Mouse (Mus musculus): Measurements from ENCODE around the gene Tmem253. TPM values are rescaled to one million over a fixed set of nuclear protein-coding genes. Genes with fewer than 3 reads are reported as not detected.
"Not testable (repeated sequence)": the region's sequence is repeated elsewhere in the genome, so short reads cannot be mapped to it uniquely, and the experiment has no call there.

Tmem253 gene
- total RNA-seq, 2 experiments from 2014 or later = 0.34 to 1.4 TPM

GRCm38 (mm10) chr14:52044901-52045678 lies 29.6 kb downstream of the Tmem253 start:
- DNase-seq (ENCODE audit: low spot score in 2 of 2) = no peak
- Histone ChIP-seq H3K4me3 (no peak overlapping the region), H3K27ac (no peak overlapping the region)
- TF ChIP-seq CTCF (conservative IDR thresholded peaks at IDR 0.05) = peak; percentile 73

GRCm38 (mm10) chr14:52045966-52046565 lies 30.6 kb downstream of the Tmem253 start:
- no peak overlapping the region for H3K27ac ChIP-seq
- no peak for DNase-seq (ENCODE audit: low spot score in 2 of 2)
- H3K4me3 ChIP-seq = no peak overlapping the region
- TF ChIP-seq CTCF (conservative IDR thresholded peaks at IDR 0.05) = no peak

- not testable (repeated sequence) for H3K4me3 ChIP-seq; DNase-seq (ENCODE audit: low spot score in 2 of 2); H3K27ac ChIP-seq
Observed at GRCm38 (mm10) chr14:52052720-52053119, 37.3 kb downstream of the Tmem253 start.

- Histone ChIP-seq H3K27ac (no peak overlapping the region), H3K4me3 (no peak overlapping the region)
- peak in 1 of 2 experiments; percentile 16 for DNase-seq (ENCODE audit: low spot score in 2 of 2)
- TF ChIP-seq CTCF (conservative IDR thresholded peaks at IDR 0.05) = no peak
Observed at GRCm38 (mm10) chr14:52059982-52060381, 44.5 kb downstream of the Tmem253 start.

- no peak for DNase-seq (ENCODE audit: low spot score in 2 of 2)
- H3K27ac ChIP-seq = no peak overlapping the region
- no peak; the same call in 1 of the 2 replicates for TF ChIP-seq CTCF (conservative IDR thresholded peaks at IDR 0.05)
- no peak overlapping the region for H3K4me3 ChIP-seq
Observed at GRCm38 (mm10) chr14:52060800-52061199, 45.3 kb downstream of the Tmem253 start.

- no peak overlapping the region for H3K4me3 ChIP-seq
- no peak for DNase-seq (ENCODE audit: low spot score in 2 of 2)
- TF ChIP-seq CTCF (conservative IDR thresholded peaks at IDR 0.05) = no peak
- H3K27ac ChIP-seq = no peak overlapping the region
Observed at GRCm38 (mm10) chr14:52061798-52062197, 46.3 kb downstream of the Tmem253 start.

- no peak for DNase-seq (ENCODE audit: low spot score in 2 of 2)
- no peak for TF ChIP-seq CTCF (conservative IDR thresholded peaks at IDR 0.05)
- H3K4me3 ChIP-seq = no peak overlapping the region
- H3K27ac ChIP-seq = no peak overlapping the region
Observed at GRCm38 (mm10) chr14:52066135-52066534, 50.7 kb downstream of the Tmem253 start.

Other genes starting within 250 kb of the Tmem253 start
- gene Ang4, start 242.1 kb upstream of the Tmem253 start, total RNA-seq (2021) = not detected
- gene AY358078, start 215.6 kb upstream of the Tmem253 start, total RNA-seq (2021) = not detected
- gene Ear6, start 162.0 kb upstream of the Tmem253 start, total RNA-seq (2021) = not detected
- gene Mettl17, start 130.8 kb upstream of the Tmem253 start, total RNA-seq (2021) = 10 to 100 TPM; 31.6 to 40.5 TPM
- 10 to 100 TPM in 1 of 2 experiments, 1 to 10 TPM in 1; 8.2 to 10.1 TPM for gene Slc39a2, start 122.8 kb upstream of the Tmem253 start, total RNA-seq (2021)
- 100 to 1,000 TPM; 894 to 934 TPM for gene Ndrg2, start 101.5 kb upstream of the Tmem253 start, total RNA-seq (2021)
- not detected for gene Tppp2, start 97.2 kb upstream of the Tmem253 start, total RNA-seq (2021)
- not detected for gene Rnase13, start 92.9 kb upstream of the Tmem253 start, total RNA-seq (2021)
- gene Arhgef40, start 30.9 kb upstream of the Tmem253 start, total RNA-seq (2021) = 10 to 100 TPM; 27.9 to 32.2 TPM
- gene Zfp219, start 5.1 kb downstream of the Tmem253 start, total RNA-seq (2021) = 10 to 100 TPM; 46.5 to 46.8 TPM
- gene Olfr221, start 26.8 kb downstream of the Tmem253 start, total RNA-seq (2021) = not detected
- 100 to 1,000 TPM; 245 to 262 TPM for gene Hnrnpc, start 88.4 kb downstream of the Tmem253 start, total RNA-seq (2021)
- gene Rpgrip1, start 95.0 kb downstream of the Tmem253 start, total RNA-seq (2021) = 1 to 10 TPM; 1.7 to 2.2 TPM
- gene Supt16, start 181.8 kb downstream of the Tmem253 start, total RNA-seq (2021) = 10 to 100 TPM; 53.4 to 53.9 TPM
- gene Chd8, start 242.1 kb downstream of the Tmem253 start, total RNA-seq (2021) = 100 to 1,000 TPM; 126 to 138 TPM